Mouse (Mus musculus): ENCODE measurements around the gene Gm8909. TPM values are rescaled to one million over a fixed set of nuclear protein-coding genes. Genes with fewer than 3 reads are reported as not detected.
A peak's percentile ranks its signal among the peaks of the same experiment; 100 is the strongest.
"Not testable (repeated sequence)": the region's sequence is repeated elsewhere in the genome, so short reads cannot be mapped to it uniquely, and the experiment has no call there.

The Gm8909 gene
- polyA plus RNA-seq, 1 experiment from 2014 or later = not detected

- Histone ChIP-seq H3K27me3 (peaks cover 63% of the 10 kb centered on the region), H3K4me3 (peak overlapping the region; percentile 31), H3K4me2 (replicated peaks) (peak overlapping the region; percentile 46)
- not testable (repeated sequence) for H3K4me1 ChIP-seq; H3K9ac ChIP-seq (replicated peaks); H3K36me3 ChIP-seq; H3K27ac ChIP-seq (replicated peaks); H3K9me3 ChIP-seq; ATAC-seq (replicated peaks)
- WGBS = under 1% methylated on average over 36 of the region's 36 CpGs
Measured at GRCm38 (mm10) chr17:36157782-36158181, 10.6 kb downstream of the Gm8909 start.

GRCm38 (mm10) chr17:36154271-36155149 is 13.8 kb downstream of the Gm8909 start:
- Histone ChIP-seq H3K27ac (replicated peaks) (no peak overlapping the region), H3K9me3 (no peaks in the 10 kb centered on the region), H3K9ac (replicated peaks) (no peak overlapping the region), H3K27me3 (peaks cover 35% of the 10 kb centered on the region), H3K4me1 (peaks cover 7% of the 10 kb centered on the region), H3K4me2 (replicated peaks) (no peak overlapping the region), H3K4me3 (no peak overlapping the region), H3K36me3 (no peaks in the 10 kb centered on the region)
- no peak for ATAC-seq (replicated peaks)
- 11% methylated on average over 3 of the region's 3 CpGs for WGBS

- not testable (repeated sequence) for H3K9ac ChIP-seq (replicated peaks); H3K9me3 ChIP-seq; H3K4me1 ChIP-seq; H3K27ac ChIP-seq (replicated peaks); H3K36me3 ChIP-seq; ATAC-seq (replicated peaks); H3K4me2 ChIP-seq (replicated peaks); H3K4me3 ChIP-seq
- WGBS = 42% methylated on average over 4 of the region's 4 CpGs
- H3K27me3 ChIP-seq = peaks cover 35% of the 10 kb centered on the region
Measured at GRCm38 (mm10) chr17:36151200-36151599, 17.1 kb downstream of the Gm8909 start.

- H3K9me3 ChIP-seq; H3K4me2 ChIP-seq (replicated peaks); H3K4me1 ChIP-seq; H3K9ac ChIP-seq (replicated peaks); H3K4me3 ChIP-seq; H3K36me3 ChIP-seq; H3K27ac ChIP-seq (replicated peaks); ATAC-seq (replicated peaks): not testable (repeated sequence)
- WGBS = 65% methylated on average over 5 of the region's 5 CpGs
- H3K27me3 ChIP-seq = peaks cover 39% of the 10 kb centered on the region
Measured at GRCm38 (mm10) chr17:36148468-36148867, 19.9 kb downstream of the Gm8909 start.

- not testable (repeated sequence) for H3K27ac ChIP-seq (replicated peaks); H3K4me1 ChIP-seq; H3K4me3 ChIP-seq; H3K36me3 ChIP-seq; H3K9me3 ChIP-seq; ATAC-seq (replicated peaks); H3K9ac ChIP-seq (replicated peaks); H3K4me2 ChIP-seq (replicated peaks)
- peaks cover 39% of the 10 kb centered on the region for H3K27me3 ChIP-seq
- WGBS = 85% methylated on average over 1 of the region's 1 CpGs
Measured at GRCm38 (mm10) chr17:36146937-36147336, 21.4 kb downstream of the Gm8909 start.

- not testable (repeated sequence) for H3K9me3 ChIP-seq; H3K27ac ChIP-seq (replicated peaks); H3K9ac ChIP-seq (replicated peaks); H3K36me3 ChIP-seq; H3K4me1 ChIP-seq; ATAC-seq (replicated peaks)
- 4% methylated on average over 13 of the region's 13 CpGs for WGBS
- Histone ChIP-seq H3K4me3 (peak overlapping the region; percentile 33), H3K4me2 (replicated peaks) (peak overlapping the region; percentile 37), H3K27me3 (peaks cover 43% of the 10 kb centered on the region)
Measured at GRCm38 (mm10) chr17:36145861-36146156, 22.5 kb downstream of the Gm8909 start.

GRCm38 (mm10) chr17:36145111-36145860 is 23.1 kb downstream of the Gm8909 start:
- Histone ChIP-seq H3K27me3 (peaks cover 44% of the 10 kb centered on the region), H3K4me3 (peak overlapping the region; percentile 33), H3K27ac (replicated peaks) (no peak overlapping the region), H3K4me2 (replicated peaks) (peak overlapping the region; percentile 37), H3K4me1 (peaks cover 9% of the 10 kb centered on the region), H3K9ac (replicated peaks) (no peak overlapping the region), H3K9me3 (no peaks in the 10 kb centered on the region), H3K36me3 (no peaks in the 10 kb centered on the region)
- WGBS = 1% methylated on average over 77 of the region's 78 CpGs
- ATAC-seq (replicated peaks) = no peak

GRCm38 (mm10) chr17:36136299-36136848 is 32.0 kb downstream of the Gm8909 start:
- not testable (repeated sequence) for ATAC-seq (replicated peaks); H3K4me1 ChIP-seq; H3K27ac ChIP-seq (replicated peaks); H3K9ac ChIP-seq (replicated peaks); H3K9me3 ChIP-seq; H3K4me3 ChIP-seq; H3K36me3 ChIP-seq; H3K4me2 ChIP-seq (replicated peaks)
- WGBS = 69% methylated on average over 1 of the region's 1 CpGs
- peaks cover 19% of the 10 kb centered on the region for H3K27me3 ChIP-seq

GRCm38 (mm10) chr17:36135421-36136231 is 32.7 kb downstream of the Gm8909 start:
- not testable (repeated sequence) for H3K9ac ChIP-seq (replicated peaks); H3K4me1 ChIP-seq; H3K36me3 ChIP-seq; H3K9me3 ChIP-seq; H3K4me2 ChIP-seq (replicated peaks); H3K4me3 ChIP-seq; H3K27ac ChIP-seq (replicated peaks); ATAC-seq (replicated peaks)
- H3K27me3 ChIP-seq = peaks cover 15% of the 10 kb centered on the region

GRCm38 (mm10) chr17:36131516-36132265 is 36.6 kb downstream of the Gm8909 start:
- H3K9ac ChIP-seq (replicated peaks) = no peak overlapping the region
- no peaks in the 10 kb centered on the region for H3K4me1 ChIP-seq
- H3K9me3 ChIP-seq = no peaks in the 10 kb centered on the region
- 0 out of 2 replicates have a peak, but pooled peaks cover 3% of the 10 kb centered on the region for H3K27me3 ChIP-seq
- WGBS = 80% methylated on average over 5 of the region's 5 CpGs
- no peak overlapping the region for H3K4me3 ChIP-seq
- H3K27ac ChIP-seq (replicated peaks) = no peak overlapping the region
- H3K36me3 ChIP-seq = no peaks in the 10 kb centered on the region
- H3K4me2 ChIP-seq (replicated peaks) = no peak overlapping the region
- no peak for ATAC-seq (replicated peaks)

- H3K9me3 ChIP-seq; H3K36me3 ChIP-seq; H3K27ac ChIP-seq (replicated peaks); H3K4me2 ChIP-seq (replicated peaks); H3K9ac ChIP-seq (replicated peaks); ATAC-seq (replicated peaks); H3K4me1 ChIP-seq; H3K27me3 ChIP-seq; H3K4me3 ChIP-seq: not testable (repeated sequence)
- 27% methylated on average over 28 of the region's 28 CpGs for WGBS
Measured at GRCm38 (mm10) chr17:36128968-36129817, 39.1 kb downstream of the Gm8909 start, which contains the start of gene Gm7030. Gm7030 (minus strand) TSS chr17:36129425.

Measured in forebrain, embryonic 15.5 days (tissue).